Mouse (Mus musculus) left cerebral cortex, adult 2 months (tissue): ENCODE results near the gene Hist2h2be. TPM values are rescaled to one million over a fixed set of nuclear protein-coding genes. Genes with fewer than 3 reads are reported as not detected.
A peak's percentile ranks its signal among the peaks of the same experiment; 100 is the strongest.

Experiments used
- DNase-seq, 2 experiments: peaks; one replicate each; pipeline ENCODE4 v3.0.0; 2021 to 2022; ENCODE audit warnings: low spot score in 2 of 2, mixed read lengths in 1 of 2; ENCODE audit errors: extremely low spot score in 1 of 2
- H3K27ac ChIP-seq: fragments of 200-600 bp; 2 replicates; pipeline ENCODE4 v1.8.1; 2022
- H3K4me3 ChIP-seq: fragments of 200-600 bp; 2 replicates; pipeline ENCODE4 v1.8.1; 2022
- CTCF ChIP-seq: fragments of 200-600 bp; IDR thresholded peaks from 2 replicates; pipeline ENCODE4 v1.8.1; 2022; ENCODE audit warnings: antibody characterized with exemption, mild to moderate bottlenecking, moderate library complexity
- intact Hi-C: fragments of 180-260 bp; cut with DNase I; formaldehyde crosslinking; loops from one replicate; pipeline ENCODE4 v1.15.1; 2025
- total RNA-seq, 2 experiments: library from RNA; stranded (reverse); gene quantifications; 2 replicates each; pipeline ENCODE4 v1.2.3; 2021

The Hist2h2be gene
- total RNA-seq, 2 experiments from 2014 or later: 5.4 to 5.6 TPM

DNA sequence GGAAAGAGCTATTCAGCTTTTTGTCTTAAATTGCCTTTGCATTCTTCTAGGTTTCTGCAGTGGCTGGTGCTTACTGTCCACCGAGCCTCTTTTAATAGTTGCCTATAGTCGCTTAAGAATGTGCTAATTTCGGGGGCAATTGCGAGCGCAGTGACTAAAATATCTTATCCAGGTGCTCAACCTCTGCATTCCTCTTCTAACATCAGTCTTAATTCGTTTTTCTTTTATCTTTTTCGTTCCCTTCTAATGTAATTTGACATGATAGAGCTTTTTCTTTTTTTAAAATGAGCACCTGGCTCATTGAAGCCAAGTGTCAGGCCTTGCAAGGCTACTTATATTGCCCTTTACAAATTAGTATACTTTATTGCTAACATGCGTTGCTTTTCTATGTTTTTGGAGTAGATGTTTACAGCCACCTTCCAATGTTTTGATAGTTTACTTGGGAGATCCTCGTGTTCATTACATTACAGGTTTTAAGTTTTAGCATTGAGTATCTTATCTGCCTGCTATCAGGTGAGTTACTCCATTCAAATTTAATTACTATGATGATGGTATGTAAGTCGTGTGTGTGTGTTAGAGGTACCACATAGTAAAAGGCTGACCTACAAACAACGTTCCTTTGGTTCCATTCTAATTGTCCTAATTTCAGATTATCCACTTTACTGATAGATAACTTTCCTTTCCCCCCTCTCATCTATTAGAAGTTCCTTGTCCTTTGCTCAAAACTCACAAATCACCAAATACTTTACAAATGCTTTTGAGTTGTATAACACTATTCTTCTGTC, 26.6 kb downstream of the Hist2h2be start:
- intact Hi-C loops: no loop called here
- DNase-seq: no peak
- H3K4me3 ChIP-seq: no peak overlapping the region
- H3K27ac ChIP-seq: no peak overlapping the region
- TF ChIP-seq CTCF: no peak

DNA sequence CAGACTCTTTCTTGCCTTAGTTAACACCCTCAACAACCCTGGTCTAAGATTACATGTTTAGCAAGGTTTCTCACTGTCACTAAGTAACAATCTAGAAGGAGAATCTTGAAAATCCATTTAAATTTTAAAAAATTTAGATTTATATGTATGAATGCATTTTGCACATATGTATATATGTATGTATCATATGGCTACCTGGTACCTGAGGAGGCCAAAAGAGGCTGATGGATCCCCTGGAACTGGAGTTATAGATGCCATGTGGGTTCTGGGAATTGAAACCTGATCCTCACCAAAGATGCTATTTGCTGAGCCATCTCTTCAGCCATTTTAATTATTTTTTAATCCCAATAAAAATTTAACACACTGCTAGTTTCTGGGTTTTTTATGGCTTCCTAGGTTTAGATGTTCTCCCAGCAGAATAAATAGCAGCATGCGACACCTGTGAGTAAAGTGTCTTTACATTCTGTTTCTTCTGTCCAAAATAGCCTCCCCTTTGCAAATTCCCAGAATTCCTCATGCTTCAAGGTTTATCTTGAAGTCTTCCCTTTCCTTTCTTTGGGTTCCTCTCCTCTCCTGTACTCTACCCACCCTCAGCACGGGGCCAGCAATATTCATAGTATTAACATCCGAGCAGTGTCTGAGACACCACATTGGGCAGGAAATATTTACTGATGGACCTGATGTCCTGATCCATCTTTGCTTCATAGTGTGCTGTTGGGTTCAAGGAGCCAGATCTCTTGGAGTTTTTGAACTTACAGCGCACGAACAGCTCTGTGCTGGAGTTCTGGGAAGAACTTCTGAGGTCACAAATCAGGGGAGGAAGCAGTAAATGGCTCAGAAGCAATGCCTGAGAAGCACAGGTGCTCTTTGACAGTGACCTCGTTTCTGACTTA, 27.5 kb downstream of the Hist2h2be start:
- intact Hi-C loops: no loop called here
- no peak for DNase-seq
- no peak overlapping the region for H3K27ac ChIP-seq
- no peak for TF ChIP-seq CTCF
- no peak overlapping the region for H3K4me3 ChIP-seq

DNA sequence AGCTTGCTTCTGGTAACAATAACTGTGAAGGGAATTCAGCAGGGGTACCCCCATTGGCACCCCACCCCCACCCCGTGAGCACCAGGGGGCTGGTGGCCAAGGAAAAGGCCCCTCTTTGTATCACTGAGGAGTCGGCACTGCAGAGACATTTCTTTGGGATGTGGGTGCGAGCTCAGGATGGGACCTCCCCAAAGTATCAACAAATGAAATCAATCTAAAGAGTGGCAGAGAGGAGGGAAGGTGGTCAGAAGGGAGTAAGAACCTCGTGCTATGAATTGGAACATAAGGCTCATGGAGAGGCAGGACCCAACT, 28.1 kb downstream of the Hist2h2be start:
- no peak overlapping the region for H3K27ac ChIP-seq
- intact Hi-C loops: no loop called here
- TF ChIP-seq CTCF: no peak
- DNase-seq: no peak
- H3K4me3 ChIP-seq: no peak overlapping the region

DNA sequence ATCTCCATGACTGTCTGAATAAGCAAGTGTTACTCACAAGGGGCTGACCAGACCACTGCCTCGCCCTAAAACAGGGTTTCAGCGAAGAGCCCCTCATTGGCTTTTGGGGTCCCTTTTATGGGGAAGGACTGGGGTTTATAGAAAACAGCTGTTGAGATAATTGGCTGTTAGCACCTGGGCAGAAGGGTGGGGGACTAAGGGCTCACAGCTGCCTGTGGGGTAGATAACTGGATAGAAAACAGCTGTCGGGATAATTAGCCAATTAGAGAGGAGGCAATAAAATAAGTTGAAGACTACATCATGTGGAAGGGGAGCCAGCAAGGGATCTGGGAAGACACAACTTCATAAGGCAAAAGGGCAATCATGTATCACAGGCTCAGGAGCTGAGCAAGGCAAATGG, 30.0 kb downstream of the Hist2h2be start:
- Histone ChIP-seq H3K4me3 (no peak overlapping the region), H3K27ac (no peak overlapping the region)
- no peak for TF ChIP-seq CTCF
- DNase-seq: no peak
- intact Hi-C loops: no loop called here

DNA sequence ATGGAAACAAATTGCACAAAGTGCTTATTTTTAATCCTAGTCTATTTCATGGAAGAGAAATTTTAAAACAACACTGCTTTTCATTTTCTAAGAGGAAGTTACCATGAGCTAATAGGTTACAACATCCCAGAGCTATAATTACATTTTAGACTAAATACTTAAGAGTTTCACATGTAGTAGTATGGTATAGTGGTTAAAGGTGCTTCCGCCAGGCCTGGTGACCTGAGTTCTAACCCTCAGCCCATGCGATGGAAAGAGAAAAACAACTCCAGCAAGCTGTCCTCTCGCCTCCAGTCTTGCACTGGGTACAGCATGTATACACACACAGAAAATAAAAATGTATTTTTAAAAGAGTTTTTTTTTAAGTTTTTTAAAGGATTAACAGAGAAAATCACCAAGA, 30.9 kb downstream of the Hist2h2be start:
- H3K4me3 ChIP-seq: no peak overlapping the region
- intact Hi-C loops: no loop called here
- TF ChIP-seq CTCF: no peak

DNA sequence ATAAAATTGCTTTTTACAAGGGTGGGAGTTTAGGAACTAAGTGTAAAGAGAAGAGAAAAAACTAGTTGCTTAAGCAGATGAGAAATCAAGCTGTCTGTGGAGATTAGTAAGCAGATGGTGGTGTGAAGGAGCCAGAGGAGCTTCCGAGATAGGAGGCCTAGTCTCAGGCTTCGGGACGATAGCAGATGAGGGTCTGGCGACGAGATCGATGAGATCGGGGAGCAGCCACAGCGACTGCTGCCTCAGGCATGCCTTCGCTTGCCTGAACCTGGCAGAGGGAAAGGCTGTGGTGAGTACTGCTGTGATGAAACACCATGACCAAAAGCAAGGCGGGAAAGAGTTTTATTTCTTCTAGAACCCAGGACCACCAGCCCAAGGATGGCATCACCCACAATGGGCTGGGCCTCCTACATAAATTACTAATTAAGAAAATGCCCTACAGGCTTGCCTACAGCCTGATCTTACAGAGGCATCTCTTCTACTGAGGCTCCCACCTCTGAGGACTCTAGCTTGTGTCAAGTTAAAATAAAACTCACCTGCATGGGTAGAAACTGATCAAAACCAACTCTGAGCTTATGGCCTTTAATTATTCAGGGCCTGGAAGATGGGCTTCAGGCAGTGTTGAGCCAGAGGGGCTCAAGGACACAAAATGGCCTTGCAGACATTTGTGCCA, 33.9 kb downstream of the Hist2h2be start:
- no peak for TF ChIP-seq CTCF
- H3K4me3 ChIP-seq: no peak overlapping the region
- no peak overlapping the region for H3K27ac ChIP-seq
- intact Hi-C loops: no loop called here
- DNase-seq: no peak

More for the DNA sequence above, 30.9 kb downstream of the Hist2h2be start:
- H3K27ac ChIP-seq: no peak overlapping the region
- DNase-seq: no peak

DNA sequence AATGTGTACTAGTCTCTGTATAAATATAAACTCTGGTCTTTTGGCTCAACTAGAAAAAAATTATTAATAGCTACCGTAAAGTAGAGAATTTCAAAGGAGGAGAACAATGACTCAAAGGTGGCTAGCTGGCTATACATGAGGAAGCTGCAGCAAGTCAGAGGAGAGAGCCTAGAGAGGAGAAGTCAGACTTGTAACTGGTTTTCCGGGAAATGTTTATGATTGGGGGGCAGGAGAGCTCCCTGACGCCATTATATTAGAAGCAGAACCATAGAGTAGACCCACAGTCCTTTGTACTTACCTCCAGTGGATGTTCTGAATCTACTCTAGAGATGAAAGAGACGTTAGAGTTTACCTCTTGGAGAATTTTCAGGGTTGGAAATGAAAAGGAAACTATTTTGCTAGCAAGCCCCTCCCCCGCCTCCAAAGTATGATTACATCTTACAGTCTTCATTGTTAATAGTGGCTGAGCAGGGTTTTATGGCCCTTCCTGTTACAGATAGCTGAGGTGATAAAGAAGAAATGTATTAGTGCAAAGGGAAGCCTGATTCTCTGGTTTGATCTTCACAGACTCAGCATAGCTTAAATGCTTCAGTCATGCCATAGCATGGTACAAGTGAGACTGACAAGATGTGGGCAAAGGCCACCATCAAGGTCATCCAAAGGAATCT, 35.1 kb downstream of the Hist2h2be start:
- intact Hi-C loops: no loop called here
- no peak for DNase-seq
- TF ChIP-seq CTCF: no peak
- Histone ChIP-seq H3K4me3 (no peak overlapping the region), H3K27ac (no peak overlapping the region)

DNA sequence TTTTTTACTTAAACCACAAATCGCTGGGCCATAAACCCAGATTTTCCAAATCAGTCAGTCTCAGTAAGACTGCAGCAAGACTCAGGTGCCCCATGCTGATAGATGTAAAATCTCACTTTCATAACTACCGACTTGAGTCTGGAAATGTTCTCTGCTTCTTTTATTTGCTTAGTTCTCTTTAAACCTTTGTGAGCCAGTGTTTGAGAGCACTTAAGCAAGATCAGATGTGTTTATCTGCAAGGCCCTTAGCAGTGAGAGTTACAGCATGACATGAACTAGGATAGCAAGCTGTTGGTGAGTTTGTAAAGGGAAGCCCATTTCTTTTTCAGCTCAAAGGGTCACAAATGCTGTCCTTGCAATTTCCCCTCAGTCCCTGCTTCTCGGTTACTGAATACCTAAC, 36.3 kb downstream of the Hist2h2be start:
- no peak for TF ChIP-seq CTCF
- Histone ChIP-seq H3K4me3 (no peak overlapping the region), H3K27ac (no peak overlapping the region)
- no peak for DNase-seq
- intact Hi-C loops: no loop called here

DNA sequence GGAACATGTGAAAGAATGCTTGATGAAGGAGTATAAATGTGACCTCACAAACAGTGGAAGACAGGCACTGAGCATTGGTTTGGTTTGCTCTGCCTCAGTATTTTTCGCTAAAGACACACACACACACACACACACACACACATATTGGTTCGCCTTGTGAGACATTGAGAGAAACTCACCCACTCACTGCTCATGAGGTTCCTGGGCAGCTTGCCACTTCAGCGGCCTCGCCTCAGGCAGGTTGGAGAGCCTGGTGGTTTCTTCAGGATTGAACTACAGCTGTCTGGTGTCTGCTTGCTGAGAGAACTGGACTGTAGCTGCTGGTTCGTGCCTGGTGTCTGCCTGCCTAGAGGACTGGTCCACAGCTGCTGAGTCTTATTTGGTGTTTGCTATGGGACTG, 39.3 kb downstream of the Hist2h2be start:
- no peak for DNase-seq
- no peak overlapping the region for H3K27ac ChIP-seq
- no peak overlapping the region for H3K4me3 ChIP-seq
- intact Hi-C loops: loop anchor here (5.0 kb wide), 1 partner anchor 203 kb away; the partner anchor contains the start of gene Vps45
- no peak for TF ChIP-seq CTCF

DNA sequence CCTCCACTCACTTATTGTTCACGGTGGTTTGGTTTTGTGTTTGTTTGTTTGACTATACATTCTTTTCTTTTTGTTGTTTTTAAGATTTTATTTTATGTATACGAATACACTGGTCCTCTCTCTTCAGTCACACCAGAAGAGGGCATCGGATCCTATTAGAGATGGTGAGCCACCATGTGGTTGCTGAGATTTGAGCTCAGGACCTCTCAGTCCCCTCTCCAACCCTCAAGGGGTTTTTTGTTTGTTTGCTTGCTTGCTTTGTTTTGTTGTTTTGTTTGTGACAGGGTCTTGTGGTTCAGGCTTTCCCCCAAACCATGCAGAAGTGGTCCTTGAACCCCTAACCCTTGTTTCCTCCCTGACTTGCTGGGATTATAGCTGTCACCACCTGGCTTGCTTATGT, 40.7 kb downstream of the Hist2h2be start:
- no peak for DNase-seq
- peak; percentile 9; the same call in 1 of the 2 replicates for TF ChIP-seq CTCF
- intact Hi-C loops: loop anchor here (1.0 to 5.0 kb wide), 3 partner anchors 41 to 204 kb away; partner anchors contain the start of genes Hist2h2ac, Hist2h2be and Vps45
- Histone ChIP-seq H3K4me3 (peak overlapping the region; percentile 83), H3K27ac (peak overlapping the region; percentile 94)

DNA sequence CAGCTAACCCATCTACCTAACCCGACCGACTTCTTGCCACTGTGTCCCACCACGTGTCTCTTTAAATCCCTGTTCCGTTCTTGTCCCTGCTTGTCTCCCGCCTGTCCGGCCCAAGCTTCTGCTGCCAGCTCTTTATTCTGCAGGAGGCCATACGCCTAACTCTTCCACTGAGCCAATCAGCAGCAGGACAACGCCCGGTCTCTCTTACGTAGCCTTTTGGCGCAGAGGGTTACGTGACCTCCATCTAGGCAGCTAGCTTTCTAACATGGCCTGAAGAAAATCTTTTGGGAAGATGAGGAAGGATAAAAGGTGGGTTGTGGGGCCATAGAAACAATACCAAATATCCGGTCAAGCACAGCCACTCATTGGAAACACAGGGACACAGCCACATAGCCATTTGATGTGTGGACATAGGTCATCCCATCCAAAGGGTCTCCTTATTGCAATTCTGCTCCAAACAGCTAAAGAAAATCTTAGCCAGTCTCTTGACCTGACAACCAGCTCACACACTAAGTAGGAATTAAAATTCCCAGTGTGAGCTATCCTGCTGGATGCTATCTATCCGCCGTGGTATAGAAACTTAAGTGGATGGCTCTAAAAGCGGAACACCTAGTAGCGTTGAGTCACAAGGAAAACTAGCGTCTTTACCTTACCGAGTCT, 41.4 kb downstream of the Hist2h2be start:
- peak; percentile 72 to 76 for DNase-seq
- no peak for TF ChIP-seq CTCF
- Histone ChIP-seq H3K4me3 (peak overlapping the region; percentile 83), H3K27ac (peak overlapping the region; percentile 94)
- intact Hi-C loops: loop anchor here (1.0 to 5.0 kb wide), 3 partner anchors 42 to 205 kb away; partner anchors contain the start of genes Hist2h2ac, Hist2h2be and Vps45
